Mouse (Mus musculus) C2C12 (cell line): Measurements from ENCODE around the gene Tex2.

Source experiments
- CTCF ChIP-seq: IDR thresholded peaks from one replicate; pipeline ENCODE4 v1.5.1; 2011; ENCODE audit not compliant: control insufficient read depth, insufficient read depth, insufficient read length
- FOSL1 ChIP-seq: IDR thresholded peaks from one replicate; pipeline ENCODE4 v1.8.0; 2011; ENCODE audit warnings: mild to moderate bottlenecking, low read length; ENCODE audit not compliant: poor library complexity, insufficient read depth, severe bottlenecking
- MAX ChIP-seq: IDR thresholded peaks from one replicate; pipeline ENCODE4 v1.6.1; 2011; ENCODE audit warnings: mild to moderate bottlenecking, control low read depth
- MYOD1 ChIP-seq: IDR thresholded peaks from one replicate; pipeline ENCODE4 v1.6.1; 2011; ENCODE audit warnings: low read depth; ENCODE audit not compliant: control insufficient read depth, insufficient read length
- USF1 ChIP-seq: IDR thresholded peaks from one replicate; pipeline ENCODE4 v1.6.1; 2011; ENCODE audit warnings: low read depth, mild to moderate bottlenecking, control low read depth, moderate library complexity

DNA sequence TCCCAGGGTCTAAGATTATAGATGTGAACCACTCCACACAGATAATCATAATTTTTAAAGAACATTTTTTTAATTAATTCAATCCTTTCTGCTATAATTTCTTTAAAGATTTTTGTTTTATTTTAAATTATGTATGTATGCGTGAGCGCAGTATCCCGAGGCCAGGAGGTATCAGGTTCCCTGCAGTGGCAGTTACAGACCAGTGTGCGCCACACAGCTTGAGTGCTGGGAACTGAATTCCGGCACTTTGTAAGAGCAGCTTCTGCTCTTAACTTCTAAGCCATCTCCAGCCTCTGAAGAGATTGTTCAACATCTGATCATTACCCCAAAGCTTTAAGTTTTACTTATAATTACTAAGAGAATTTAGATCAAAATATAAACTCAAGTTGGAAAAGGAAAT, 23.1 kb downstream of the Tex2 start:
- TF ChIP-seq CTCF (no peak), MAX (no peak), FOSL1 (no peak), MYOD1 (no peak), USF1 (no peak)
